Mouse (Mus musculus): ENCODE data around the gene Inafm2. TPM values are rescaled to one million over a fixed set of nuclear protein-coding genes. Genes with fewer than 3 reads are reported as not detected.
A peak's percentile ranks its signal among the peaks of the same experiment; 100 is the strongest.

The Inafm2 gene
- 10 to 100 TPM; 58.4 to 69.8 (median 63.7) TPM for total RNA-seq (2022)

GRCm38 (mm10) chr2:118745232-118745884 is at the start of gene Inafm2:
TSS of gene Inafm2 (plus strand) at chr2:118745758.
- DNase-seq (ENCODE audit: low spot score in 2 of 2), result peak; percentile 86 to 87

DNA sequence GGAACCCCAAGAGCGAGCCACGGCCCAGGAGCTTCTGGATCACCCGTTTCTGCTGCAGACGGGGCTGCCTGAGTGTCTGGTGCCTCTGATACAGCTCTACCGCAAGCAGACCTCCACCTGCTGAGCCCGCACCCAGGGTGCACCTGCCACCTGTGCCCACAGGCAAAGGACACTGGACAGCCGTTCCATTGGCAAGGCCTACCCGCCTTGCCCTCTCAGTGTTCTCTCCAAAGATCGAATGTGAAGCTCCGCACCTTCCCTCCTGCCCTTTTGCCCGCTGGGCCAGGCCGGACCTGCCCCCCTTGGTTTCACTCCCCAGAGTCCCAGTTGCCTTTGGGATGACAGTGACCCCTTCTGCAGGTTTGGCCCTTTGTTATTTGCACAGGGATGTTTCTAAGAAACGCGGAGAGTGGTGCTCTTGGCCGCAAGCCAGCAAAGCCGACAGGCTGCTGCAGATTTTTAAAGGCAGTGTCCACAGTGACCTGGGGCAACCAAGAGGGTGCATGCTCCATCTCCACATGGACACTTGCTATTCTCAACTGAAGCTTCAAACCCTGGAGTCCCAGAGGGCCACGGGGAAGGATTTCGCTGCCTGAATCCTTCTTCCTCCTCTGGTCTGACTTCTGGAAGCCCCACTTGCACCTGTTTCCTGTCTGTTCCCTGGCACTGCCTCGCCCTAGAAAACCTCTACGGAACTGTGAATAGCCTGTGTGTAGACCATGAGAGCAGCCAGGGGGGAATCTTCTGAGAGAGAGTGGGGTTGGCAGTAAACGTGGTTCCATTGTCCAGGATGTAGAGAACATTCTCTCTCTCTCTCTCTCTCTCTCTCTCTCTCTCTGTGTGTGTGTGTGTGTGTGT is 48.9 kb upstream of the Inafm2 start:
- DNase-seq (ENCODE audit: low spot score in 2 of 2), result no peak

- DNase-seq (ENCODE audit: low spot score in 2 of 2), result no peak
These were observed 48.2 kb upstream of the Inafm2 start for GRCm38 (mm10) chr2:118697311-118697877.

- no peak for DNase-seq (ENCODE audit: low spot score in 2 of 2)
These were observed 47.6 kb upstream of the Inafm2 start for GRCm38 (mm10) chr2:118697955-118698354.

DNA sequence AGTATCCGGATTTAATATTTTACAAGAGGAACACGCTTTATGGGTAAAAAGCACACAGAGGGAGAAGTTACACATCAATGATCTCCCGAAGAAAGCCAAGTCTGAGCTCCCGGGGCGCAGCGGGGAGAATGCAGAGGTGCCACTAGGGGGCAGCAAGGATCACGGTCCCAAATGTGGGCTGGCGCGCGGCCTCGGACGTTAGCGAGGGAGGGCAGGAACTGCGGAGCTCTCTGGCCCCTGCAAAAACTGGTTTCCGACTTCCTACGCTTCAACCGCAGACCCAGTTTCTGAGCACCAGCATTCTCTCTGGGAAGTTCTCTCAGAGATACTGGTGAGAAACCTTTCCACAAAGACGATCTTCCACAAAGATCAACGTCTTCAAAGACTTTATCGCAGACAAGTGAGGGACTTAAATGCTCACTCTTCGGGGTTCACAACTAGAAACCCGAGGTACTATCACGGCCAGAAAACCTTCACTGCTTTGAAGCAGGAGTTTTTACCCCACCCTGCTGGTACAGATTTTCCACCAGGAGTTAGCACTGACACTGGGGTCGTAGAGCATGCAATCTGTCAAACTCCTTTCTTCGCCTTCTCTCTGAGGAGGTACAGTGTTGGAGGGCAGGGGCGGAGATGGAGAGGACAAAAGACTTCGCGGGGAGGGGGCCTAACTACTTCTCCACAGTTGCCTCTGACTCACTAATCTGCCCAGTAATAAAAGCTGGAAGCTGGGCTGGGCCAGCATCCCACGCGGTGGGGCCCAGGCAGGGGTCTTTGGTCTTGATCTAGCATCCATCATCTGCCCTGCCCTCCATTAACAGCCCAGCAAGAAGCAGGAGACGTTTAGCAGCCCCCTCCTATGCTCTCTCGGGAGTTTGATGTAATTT is 45.1 kb upstream of the Inafm2 start:
- DNase-seq (ENCODE audit: low spot score in 2 of 2), result peak in 1 of 2 experiments; percentile 69

GRCm38 (mm10) chr2:118701161-118701560 is 44.4 kb upstream of the Inafm2 start:
- no peak for DNase-seq (ENCODE audit: low spot score in 2 of 2)

DNA sequence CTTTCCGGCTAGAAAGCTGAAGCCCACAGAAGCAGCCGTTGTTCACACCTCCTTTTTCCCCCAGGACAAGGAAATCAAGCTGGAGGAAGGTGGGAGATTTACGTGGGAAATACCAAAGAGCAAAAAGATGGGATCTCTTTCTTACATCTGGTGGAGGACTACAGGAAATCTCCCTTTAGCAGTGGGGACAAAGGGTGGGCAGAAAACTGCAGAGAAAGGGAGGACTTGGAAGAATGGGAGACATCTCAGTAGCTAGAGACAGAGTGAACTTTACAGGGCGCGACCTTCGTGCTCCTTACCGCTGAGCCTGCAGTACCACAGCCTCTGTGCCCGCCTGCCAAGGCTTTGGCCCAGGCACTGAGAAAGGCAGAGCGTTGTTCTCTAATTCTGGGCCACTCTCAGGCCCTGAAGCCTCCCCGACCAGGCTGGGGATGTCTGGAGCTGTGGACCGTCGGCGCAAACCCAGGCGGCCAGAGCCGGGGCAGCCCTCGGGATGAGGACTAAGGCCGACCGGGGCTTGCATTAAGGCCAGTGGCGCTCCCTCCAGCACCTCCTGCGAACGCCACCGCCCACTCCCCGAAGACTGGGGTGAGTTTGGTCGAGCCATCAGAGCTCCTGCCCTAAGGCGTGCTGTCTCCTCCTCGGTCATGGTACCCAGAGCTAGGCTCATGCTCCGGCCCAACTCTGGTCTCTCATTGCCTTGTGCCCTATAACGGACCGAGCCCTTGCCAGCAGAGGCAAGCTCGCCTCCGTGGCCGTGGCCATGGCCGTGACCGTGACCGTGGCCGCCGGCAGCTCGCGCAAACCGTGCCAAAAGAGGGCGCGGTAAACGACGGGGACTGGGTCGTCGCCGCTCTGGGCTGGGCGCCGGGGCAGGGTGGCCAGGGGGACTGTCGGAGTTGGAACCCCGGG is 43.3 kb upstream of the Inafm2 start:
- no peak for DNase-seq (ENCODE audit: low spot score in 2 of 2)

- DNase-seq (ENCODE audit: low spot score in 2 of 2), result no peak
These were observed 42.4 kb upstream of the Inafm2 start for GRCm38 (mm10) chr2:118702883-118703761.

DNA sequence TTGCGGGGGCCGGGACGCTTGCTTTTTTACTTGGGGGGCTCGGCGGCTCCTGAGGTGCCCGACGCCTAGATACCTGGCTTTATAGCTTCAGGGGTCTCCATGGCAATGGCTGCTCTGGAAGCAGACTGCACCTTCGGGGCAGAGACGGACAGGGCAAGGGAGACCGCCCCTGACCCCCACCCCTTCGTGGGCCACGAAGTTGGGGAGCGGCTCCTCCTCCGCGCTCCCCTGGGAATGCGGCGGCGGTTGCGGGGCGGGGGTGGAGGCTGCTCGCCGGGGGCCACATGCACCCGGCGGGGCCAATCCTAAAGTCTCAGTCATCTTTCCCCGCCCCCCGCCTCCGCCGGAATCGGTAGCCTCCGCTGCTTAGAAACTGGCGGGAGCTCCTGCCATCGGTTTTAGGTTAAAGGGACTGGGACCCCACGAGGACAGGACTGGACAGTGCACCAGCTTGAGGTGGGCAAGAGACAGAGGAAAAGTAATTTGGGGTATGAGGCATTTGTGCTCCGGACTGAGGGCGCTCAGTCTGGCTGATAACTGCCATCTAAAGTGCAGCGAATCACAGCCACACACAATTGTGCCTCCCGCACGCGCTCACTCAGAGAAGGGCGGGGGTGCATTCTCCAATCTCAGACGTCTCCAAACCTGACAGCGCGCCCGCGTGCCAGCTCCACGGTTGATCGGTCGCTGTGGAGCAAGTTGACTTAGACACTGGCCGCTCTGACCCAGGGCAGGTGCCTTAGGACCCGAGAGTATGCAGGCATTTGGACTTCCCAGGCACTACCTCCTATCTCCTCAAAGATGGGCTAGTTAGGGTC is 41.4 kb upstream of the Inafm2 start, which contains the start of gene Ankrd63:
Ankrd63 (minus strand) TSS at position 51 of the 818 bp plus-strand sequence.
- DNase-seq (ENCODE audit: low spot score in 2 of 2), result no peak

GRCm38 (mm10) chr2:118706436-118706835 is 39.1 kb upstream of the Inafm2 start:
- DNase-seq (ENCODE audit: low spot score in 2 of 2), result no peak

- no peak for DNase-seq (ENCODE audit: low spot score in 2 of 2)
These were observed 37.1 kb upstream of the Inafm2 start for GRCm38 (mm10) chr2:118708472-118708871.

- DNase-seq (ENCODE audit: low spot score in 2 of 2), result no peak
These were observed 35.8 kb upstream of the Inafm2 start for GRCm38 (mm10) chr2:118709655-118710221.

GRCm38 (mm10) chr2:118711038-118711494 is 34.5 kb upstream of the Inafm2 start:
- DNase-seq (ENCODE audit: low spot score in 2 of 2), result no peak

DNA sequence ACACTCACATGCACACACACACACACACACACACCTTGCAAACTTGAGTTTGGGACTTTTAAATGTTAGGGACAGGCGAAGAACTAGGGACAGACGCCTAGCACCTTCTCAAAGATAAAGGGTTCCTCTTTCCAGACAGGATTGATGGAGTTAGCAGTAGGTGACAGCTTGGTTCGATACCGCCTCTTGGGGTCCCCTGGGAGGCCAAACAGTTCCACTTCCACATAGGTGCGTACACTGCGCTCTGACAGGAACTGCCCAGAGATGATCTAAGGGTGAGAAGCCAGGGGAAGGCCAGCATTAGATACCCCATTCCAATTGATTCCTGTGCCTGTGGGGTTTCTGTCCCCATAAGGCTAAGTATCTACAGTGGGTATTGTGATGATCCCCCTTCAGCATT is 31.9 kb upstream of the Inafm2 start:
- DNase-seq (ENCODE audit: low spot score in 2 of 2), result no peak

DNA sequence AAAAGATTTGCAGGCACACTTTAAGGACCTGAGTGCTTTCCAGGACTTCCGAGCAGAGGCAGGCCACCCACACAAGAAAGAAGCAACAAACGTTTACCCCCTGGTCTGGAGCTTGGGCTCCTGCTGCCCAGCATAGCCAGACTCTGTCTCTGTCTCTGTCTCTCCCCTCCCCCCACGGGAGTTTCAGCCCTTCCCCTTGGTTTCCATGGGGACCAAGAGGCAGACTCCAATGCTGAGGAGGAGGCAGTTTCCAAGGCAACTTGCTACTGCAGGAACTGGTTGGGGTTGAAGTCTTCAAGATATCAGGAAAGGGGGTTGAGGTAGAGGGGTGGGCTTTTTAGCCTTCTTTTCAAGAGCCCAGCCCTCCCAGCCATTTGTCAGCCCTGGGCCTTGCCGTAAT is 31.3 kb upstream of the Inafm2 start:
- peak in 1 of 2 experiments; percentile 68 for DNase-seq (ENCODE audit: low spot score in 2 of 2)

GRCm38 (mm10) chr2:118716677-118717076 is 28.9 kb upstream of the Inafm2 start:
- DNase-seq (ENCODE audit: low spot score in 2 of 2), result no peak

DNA sequence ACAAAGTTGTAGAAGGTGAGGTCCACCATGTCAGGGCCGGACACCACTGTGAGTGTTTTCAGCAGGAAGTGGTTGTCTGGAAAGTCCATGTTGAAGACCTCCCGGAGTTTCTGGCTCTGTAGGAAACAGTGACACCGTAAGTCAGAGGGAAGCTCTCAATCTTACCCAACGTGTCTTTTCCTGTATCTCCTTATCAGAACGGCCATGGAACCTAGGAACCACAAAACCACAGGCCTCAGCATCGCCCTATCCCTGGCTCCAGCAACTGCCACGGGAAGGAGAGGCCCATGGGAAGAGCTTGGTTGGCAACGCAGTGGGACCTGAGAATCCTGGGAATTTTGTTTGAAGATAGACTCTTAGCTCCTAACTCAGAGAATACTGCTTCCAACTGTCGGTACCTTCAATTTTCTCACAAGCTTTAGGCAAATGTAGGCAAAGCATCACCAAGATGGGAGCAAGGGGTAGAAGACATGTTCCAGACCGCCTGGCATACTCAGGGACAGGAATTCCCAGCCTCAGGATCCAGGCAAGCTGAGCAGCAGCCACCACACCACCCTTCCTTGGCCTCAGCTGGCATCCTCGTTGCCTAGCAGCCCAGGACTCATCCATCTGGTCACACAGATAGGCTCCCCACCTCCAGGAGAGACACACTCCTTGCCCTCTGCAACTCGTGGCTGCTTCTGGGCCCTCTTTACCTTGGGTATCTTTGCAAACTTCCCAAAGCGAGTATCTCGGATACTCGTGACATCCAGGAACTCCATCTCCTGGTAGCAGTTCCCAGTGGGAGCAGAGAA is 21.7 kb upstream of the Inafm2 start:
- no peak for DNase-seq (ENCODE audit: low spot score in 2 of 2)

All from layer of hippocampus, adult 8-10 months (tissue).